Mouse (Mus musculus) c-Kit-positive CD71-negative TER-119-negative erythroid progenitor cells, embryonic 14.5 days (primary cell): ENCODE measurements around the gene Cdh6.

ENCODE experiments used
- DNase-seq: peaks from one replicate; pipeline ENCODE4 v3.0.0-alpha.2; 2013; ENCODE audit warnings: low read depth

Cdh6 gene

DNA sequence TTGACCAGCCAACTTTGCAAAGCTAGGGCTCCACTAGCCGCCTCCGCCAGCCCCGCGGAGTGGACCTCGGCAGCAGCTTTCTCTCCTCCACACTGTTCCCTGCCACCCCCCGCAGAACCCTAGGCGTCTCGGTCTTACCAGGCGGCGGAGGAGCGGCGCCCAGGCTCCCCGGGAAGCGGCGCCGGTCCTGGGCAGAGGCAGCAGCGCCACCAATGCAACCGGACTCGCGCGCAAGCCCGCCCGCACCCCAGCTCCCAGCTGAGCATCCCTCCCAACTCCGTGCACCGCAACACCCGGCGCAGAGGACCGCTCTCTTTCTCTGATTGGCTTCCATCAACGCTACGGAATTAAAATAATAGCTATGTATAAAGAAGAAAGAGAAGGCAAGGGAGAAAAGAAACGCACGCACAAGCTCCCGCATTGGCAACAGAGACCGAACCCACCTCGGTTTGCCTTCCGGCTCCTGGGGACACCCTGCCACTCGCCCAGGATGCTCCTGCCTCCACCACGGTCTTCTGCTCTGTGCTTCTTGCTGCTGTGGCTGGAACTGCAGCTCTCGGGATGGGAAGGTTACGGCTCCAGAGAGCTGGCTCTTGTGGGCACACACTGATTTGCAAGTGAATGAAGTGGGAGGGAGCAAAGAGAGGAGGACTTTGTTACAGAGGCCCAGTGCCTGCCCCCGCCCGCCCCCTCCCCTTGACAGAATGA lies at the start of gene Cdh6:
TSS of gene Cdh6 (minus strand) at position 605 of the 708 bp plus-strand sequence.
- DNase-seq, result no peak

GRCm38 (mm10) chr15:13219727-13220454 lies 46.4 kb upstream of the Cdh6 start:
- no peak for DNase-seq

DNA sequence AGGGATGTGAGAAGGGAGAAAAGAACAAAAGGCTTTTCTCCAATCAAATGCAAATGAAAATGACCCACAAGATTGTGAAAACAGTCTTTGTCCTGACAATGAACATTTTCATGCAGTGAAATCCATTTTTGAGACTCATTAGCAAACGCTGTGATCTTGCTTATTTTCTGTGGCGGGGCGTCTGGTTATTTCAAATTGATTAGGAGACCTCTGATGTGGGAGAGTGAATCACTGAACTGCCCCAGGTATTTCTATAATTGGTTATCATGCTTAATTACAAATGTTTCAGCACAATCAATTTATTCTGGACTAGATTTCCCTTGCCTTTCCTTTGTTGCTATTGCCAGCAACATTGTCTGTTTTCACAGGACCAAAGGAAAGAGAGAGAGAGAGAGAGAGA lies 44.3 kb upstream of the Cdh6 start:
- no peak for DNase-seq

DNA sequence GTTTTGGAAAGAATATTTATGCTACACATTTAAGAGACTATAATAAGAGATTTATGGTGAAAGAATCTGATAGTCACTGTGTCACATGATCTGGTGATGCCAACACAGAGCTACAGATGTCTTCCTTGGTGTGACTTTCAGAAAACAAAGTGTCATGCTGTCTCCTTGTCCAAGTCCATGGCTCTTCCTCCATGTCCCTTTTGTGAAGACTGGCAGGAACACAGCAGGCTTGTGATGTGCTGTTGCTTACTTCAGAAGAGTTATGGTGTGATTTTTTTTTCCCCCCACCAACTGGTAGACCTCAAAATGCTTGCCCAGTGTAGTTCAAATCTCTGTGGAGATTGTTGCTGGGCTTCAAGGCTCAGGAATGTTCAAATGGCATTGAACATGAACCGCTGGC lies 43.7 kb upstream of the Cdh6 start:
- no peak for DNase-seq

DNA sequence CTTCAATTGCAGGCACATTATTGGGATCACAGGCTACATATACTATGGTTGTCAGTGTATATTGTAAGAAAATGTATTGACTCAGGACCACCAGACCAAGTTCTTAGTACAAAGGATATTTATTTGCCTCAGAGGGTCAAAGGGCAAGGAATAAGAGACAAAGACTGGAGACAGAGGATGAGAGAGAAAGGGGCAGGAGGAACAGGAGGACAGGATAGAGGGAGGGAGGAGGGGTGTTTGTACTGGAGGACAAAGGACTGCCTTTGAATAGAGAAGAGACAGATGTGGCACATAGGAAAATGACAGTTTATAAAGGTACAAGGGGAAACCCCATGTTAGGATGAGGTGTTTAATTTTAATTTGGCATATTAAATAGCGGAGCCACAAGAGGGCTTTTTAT lies 39.5 kb upstream of the Cdh6 start:
- no peak for DNase-seq

GRCm38 (mm10) chr15:13212027-13212685 lies 38.7 kb upstream of the Cdh6 start:
- DNase-seq, result no peak

DNA sequence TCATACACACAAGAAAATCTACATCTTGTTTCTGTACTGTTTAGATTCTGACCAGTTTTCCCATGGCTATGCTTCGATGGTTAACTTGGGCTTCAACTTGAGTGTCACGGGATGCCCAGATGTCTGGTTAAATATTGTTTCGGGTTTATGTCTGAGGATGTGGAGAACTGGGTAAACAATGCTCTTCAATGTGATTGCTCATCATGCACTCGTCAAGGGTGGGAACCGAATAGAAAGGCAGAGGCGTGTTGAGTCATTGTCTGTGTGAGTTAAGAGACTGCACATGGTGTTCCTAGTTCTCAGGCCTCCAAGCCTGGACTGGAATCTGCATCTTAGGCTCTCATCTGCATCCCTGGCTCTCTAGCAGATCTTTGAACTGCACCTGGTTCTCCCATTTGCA lies 36.7 kb upstream of the Cdh6 start:
- no peak for DNase-seq

DNA sequence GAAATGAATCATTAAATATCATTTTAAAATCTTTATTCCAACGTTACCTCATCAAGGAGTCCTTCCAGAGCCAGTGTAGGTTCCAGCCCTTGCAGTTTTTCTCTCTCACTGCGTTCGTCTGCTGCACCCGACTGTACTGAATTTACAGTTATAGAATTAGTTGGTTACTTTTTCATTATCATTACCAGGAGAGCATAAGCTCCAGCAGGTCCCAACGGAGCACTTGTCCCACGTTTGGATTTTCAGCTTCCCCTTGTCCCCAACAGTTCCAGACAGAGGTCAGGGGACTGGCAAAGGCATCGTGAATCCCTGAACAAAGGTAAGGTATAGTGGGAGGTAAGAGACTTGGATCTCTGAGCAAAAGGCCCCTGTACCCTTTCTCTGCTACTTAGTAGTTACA lies 35.2 kb upstream of the Cdh6 start:
- no peak for DNase-seq

- no peak for DNase-seq
These were observed 22.8 kb upstream of the Cdh6 start for GRCm38 (mm10) chr15:13196237-13196636.

GRCm38 (mm10) chr15:13194048-13194447 lies 20.6 kb upstream of the Cdh6 start:
- DNase-seq, result no peak

- no peak for DNase-seq
These were observed 19.6 kb upstream of the Cdh6 start for GRCm38 (mm10) chr15:13193076-13193475.

GRCm38 (mm10) chr15:13183661-13184060 lies 10.2 kb upstream of the Cdh6 start:
- no peak for DNase-seq

- no peak for DNase-seq
These were observed 8.0 kb upstream of the Cdh6 start for GRCm38 (mm10) chr15:13181430-13181829.

DNA sequence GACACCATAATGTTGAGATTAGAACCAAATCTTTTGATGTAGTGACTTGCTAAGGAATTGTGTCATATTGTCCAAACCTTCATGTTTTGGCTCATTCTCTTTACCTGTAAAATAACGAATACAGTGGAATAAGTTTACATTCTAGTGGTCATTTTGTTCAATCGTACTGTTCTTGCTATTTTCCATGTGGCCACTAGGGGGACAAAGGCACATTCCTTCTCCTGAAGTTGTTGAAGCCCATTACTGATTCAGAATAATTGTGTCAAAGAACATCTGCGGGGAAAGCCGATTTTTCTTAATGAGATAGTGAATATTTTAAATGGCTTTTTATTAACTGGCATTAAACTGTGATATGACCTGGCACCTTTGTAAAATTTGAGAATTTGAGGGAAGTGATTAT lies 7.5 kb upstream of the Cdh6 start:
- DNase-seq, result no peak

GRCm38 (mm10) chr15:13175978-13176377 lies 2.5 kb upstream of the Cdh6 start:
- DNase-seq, result no peak

- DNase-seq, result no peak
These were observed 1.1 kb upstream of the Cdh6 start for GRCm38 (mm10) chr15:13174618-13174980.

DNA sequence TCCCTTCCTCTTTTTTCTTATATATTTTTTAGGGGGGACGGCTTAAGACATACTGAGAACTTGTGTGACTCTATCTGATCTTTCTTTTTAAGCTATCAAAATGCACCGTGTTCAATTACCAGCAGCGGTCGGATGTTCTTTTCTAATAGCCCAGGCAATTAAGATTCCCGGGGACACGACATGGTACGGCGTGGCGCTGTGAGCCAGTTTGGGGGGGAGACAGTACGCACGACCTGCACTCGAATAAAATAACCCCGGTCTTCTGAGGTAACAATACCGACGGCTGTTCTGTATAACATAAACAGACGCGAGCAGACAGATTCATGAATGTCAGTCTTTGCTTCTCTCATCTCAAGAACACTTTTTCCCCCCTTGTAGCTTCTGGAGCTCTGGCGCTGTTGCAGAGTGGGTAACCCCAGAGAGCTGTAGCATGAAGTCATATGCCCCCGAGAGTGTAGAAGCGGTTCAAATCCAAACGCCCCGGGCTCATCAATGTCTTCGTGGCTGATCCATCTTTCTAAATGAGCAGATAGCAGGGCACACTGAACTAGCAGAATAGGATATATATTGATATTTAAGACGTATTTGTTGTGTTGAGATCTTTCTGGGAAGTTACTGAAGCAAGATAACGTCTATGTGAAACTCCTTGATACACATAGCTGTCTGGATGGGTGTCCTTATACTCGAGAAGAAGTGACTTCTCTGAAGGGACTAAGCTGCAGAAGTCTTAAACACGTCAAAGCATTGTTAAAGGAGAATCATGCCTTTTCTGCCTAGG lies 554 bp upstream of the Cdh6 start:
- DNase-seq, result no peak

DNA sequence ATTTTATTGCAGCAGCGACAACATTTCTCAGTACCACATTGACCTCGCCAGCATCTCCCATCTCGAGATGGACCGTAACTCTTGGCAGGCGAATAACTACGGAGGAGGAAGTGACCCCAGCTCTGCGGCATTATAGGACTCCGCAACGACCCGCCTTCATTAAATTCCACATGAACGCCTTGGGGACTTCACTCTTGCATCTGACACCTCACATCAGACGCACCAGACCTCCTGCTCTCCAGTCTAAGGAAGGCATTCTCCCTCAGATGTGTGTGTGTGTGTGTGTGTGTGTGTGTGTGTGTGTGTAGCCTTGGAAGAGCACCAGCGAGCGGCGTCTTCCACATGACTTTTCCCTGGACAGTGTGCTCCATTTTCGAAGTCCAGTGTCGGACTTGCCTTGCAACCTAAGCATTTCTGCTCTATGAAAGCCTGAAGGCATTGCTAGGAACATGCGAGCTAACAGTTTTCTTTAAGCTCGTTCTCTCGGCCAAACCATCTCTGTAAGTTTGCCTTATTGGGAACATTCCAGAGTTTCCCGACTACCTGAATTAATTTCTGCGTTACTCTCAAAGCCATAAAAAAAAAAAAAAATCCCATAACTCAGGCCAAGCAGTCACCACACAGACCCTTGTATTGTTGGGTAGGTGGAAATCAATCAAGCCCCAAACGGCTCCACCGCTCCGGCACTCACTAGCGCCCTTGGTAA lies 957 bp downstream of the Cdh6 start:
- DNase-seq, result no peak

GRCm38 (mm10) chr15:13171486-13172364 lies 1.8 kb downstream of the Cdh6 start:
- no peak for DNase-seq

GRCm38 (mm10) chr15:13165094-13165885 lies 8.2 kb downstream of the Cdh6 start:
- no peak for DNase-seq
